Mouse (Mus musculus): ENCODE measurements around the gene Rnf40. TPM values are rescaled to one million over a fixed set of nuclear protein-coding genes. Genes with fewer than 3 reads are reported as not detected.

Gene Rnf40
- total and polyA plus RNA-seq, 3 experiments = 38.2 to 55.8 (median 50.3) TPM

DNA sequence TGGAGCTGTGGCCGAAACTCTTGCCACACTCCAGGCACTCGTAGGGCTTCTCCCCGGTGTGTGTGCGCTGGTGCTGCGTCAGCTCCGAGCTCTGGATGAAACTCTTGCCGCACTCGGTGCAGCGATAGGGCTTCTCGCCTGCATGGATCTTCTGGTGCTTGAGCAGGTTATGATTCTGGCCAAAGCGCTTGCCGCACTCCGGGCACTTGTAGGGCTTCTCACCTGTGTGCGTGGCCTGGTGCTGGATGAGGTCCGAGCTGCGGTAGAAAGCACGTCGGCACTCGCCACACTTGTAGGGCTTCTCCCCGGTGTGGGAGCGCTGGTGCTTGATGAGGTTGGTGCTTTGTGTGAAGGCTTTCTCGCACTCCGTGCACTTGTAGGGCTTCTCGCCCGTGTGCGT lies 23.0 kb downstream of the Rnf40 start:
- no peak for TF ChIP-seq TAL1 (conservative IDR thresholded peaks at IDR 0.05; ENCODE audit: low read depth, low read length)
- TF ChIP-seq GATA2 (IDR thresholded peaks at IDR 0.05; ENCODE audit: borderline replicate concordance, low read depth, low read length) = no peak
- no peak for TF ChIP-seq GATA1 (IDR thresholded peaks at IDR 0.05; ENCODE audit: borderline replicate concordance, low read length)
- no peak for TF ChIP-seq CTCF (IDR thresholded peaks at IDR 0.05; ENCODE audit: low read depth, low read length)
- no peak for TF ChIP-seq POLR2AphosphoS5 (IDR thresholded peaks at IDR 0.05; ENCODE audit: insufficient replicate concordance, low read depth, low read length)
- Histone ChIP-seq H3K9me3 (replicated peaks) (peaks cover 8% of the 10 kb centered on the region), H3K27me3 (ENCODE audit: insufficient read depth, low read length) (peaks cover 24% of the 10 kb centered on the region; the same call in 1 of the 2 replicates), H3K36me3 (replicated peaks) (peaks cover 57% of the 10 kb centered on the region), H3K4me1 (ENCODE audit: insufficient read depth, low read depth, low read length) (peaks cover 17% of the 10 kb centered on the region), H3K4me3 (ENCODE audit: low read depth, low read length) (no peak overlapping the region)
- ATAC-seq (ENCODE audit: extremely low read depth, insufficient number of reproducible peaks, low FRiP score, poor library complexity, severe bottlenecking) (no peak), DNase-seq (ENCODE audit: low spot score) (no peak)

DNA sequence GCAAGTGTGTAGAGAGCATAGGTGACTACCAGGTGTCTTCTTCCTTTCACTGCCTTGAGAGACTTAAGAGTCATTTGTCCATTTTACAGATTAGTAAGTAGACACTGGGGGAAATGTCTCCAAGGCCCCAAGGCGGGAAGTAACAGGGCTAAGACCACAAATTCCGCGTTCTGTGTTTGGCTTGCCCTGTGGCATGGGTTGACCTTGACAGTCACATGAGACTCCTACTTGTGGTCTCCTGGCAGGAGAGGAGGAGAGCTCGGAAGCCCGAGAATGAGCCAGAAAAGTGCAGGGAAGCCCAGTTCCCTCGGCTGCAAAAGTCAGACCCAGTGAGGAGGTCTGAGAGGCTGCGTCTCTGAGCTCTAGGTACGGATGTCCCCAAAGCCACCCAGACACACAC lies 24.9 kb downstream of the Rnf40 start:
- H3K27me3 ChIP-seq (ENCODE audit: insufficient read depth, low read length) = peaks cover 21% of the 10 kb centered on the region; the same call in 1 of the 2 replicates
- H3K36me3 ChIP-seq (replicated peaks) = peaks cover 45% of the 10 kb centered on the region
- no peak overlapping the region for H3K4me3 ChIP-seq (ENCODE audit: low read depth, low read length)
- peaks cover 8% of the 10 kb centered on the region for H3K9me3 ChIP-seq (replicated peaks)
- ATAC-seq (ENCODE audit: extremely low read depth, insufficient number of reproducible peaks, low FRiP score, poor library complexity, severe bottlenecking) = no peak
- H3K4me1 ChIP-seq (ENCODE audit: insufficient read depth, low read depth, low read length) = peaks cover 17% of the 10 kb centered on the region
- DNase-seq (ENCODE audit: low spot score) = no peak
- TF ChIP-seq POLR2AphosphoS5 (IDR thresholded peaks at IDR 0.05; ENCODE audit: insufficient replicate concordance, low read depth, low read length) (no peak), CTCF (IDR thresholded peaks at IDR 0.05; ENCODE audit: low read depth, low read length) (no peak), GATA2 (IDR thresholded peaks at IDR 0.05; ENCODE audit: borderline replicate concordance, low read depth, low read length) (no peak)

DNA sequence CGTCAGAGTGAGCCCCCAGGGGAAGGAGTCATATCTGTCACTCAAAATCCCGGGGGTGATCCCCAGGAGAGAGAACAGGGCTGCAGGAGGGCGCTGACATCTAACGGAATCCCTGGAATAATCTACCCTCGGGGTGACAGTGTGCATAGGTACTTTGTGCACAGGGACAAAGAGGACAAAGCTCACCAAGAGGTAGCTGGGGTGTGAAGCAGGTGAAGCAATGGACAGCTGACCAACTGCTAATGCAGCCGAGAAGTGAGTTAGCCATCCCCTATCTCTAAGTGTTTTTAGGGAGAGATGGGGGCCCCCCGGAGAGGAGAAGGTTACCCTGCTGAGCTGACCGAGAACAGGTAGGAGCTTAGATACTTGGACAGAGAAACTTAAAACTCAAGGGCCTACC lies 25.5 kb downstream of the Rnf40 start:
- DNase-seq (ENCODE audit: low spot score) (no peak), ATAC-seq (ENCODE audit: extremely low read depth, insufficient number of reproducible peaks, low FRiP score, poor library complexity, severe bottlenecking) (no peak)
- H3K9me3 ChIP-seq (replicated peaks) = peaks cover 8% of the 10 kb centered on the region
- H3K4me3 ChIP-seq (ENCODE audit: low read depth, low read length) = peak overlapping the region; percentile 71
- peaks cover 19% of the 10 kb centered on the region; the same call in 1 of the 2 replicates for H3K27me3 ChIP-seq (ENCODE audit: insufficient read depth, low read length)
- peaks cover 39% of the 10 kb centered on the region for H3K36me3 ChIP-seq (replicated peaks)
- no peak for TF ChIP-seq TAL1 (conservative IDR thresholded peaks at IDR 0.05; ENCODE audit: low read depth, low read length)
- no peak for TF ChIP-seq CTCF (IDR thresholded peaks at IDR 0.05; ENCODE audit: low read depth, low read length)
- no peak for TF ChIP-seq GATA1 (IDR thresholded peaks at IDR 0.05; ENCODE audit: borderline replicate concordance, low read length)
- H3K4me1 ChIP-seq (ENCODE audit: insufficient read depth, low read depth, low read length) = peaks cover 17% of the 10 kb centered on the region

DNA sequence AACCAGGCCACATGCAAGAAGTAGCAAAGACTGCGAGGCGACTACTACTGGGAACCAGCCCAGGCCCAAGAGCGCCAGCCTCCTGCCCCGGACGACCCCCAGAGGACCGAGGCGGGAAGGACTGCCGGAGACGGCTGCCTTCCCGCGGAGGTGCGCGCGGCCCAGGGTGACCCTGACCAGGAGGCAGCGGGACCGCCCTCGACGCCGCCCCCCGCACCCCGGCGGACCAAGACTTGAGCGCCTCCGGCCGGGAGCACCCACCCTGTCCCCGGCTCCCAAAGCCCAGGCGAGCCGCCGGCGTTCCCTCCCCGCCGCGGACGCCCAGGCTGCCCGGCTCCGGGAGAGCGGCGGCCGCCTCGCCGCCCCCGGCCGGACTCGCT lies 25.9 kb downstream of the Rnf40 start:
- peak overlapping the region; percentile 71 for H3K4me3 ChIP-seq (ENCODE audit: low read depth, low read length)
- H3K27me3 ChIP-seq (ENCODE audit: insufficient read depth, low read length) = peaks cover 19% of the 10 kb centered on the region; the same call in 1 of the 2 replicates
- H3K9me3 ChIP-seq (replicated peaks) = peaks cover 8% of the 10 kb centered on the region
- H3K4me1 ChIP-seq (ENCODE audit: insufficient read depth, low read depth, low read length) = peaks cover 17% of the 10 kb centered on the region
- peaks cover 35% of the 10 kb centered on the region for H3K36me3 ChIP-seq (replicated peaks)
- no peak for TF ChIP-seq GATA1 (IDR thresholded peaks at IDR 0.05; ENCODE audit: borderline replicate concordance, low read length)
- no peak for TF ChIP-seq CTCF (IDR thresholded peaks at IDR 0.05; ENCODE audit: low read depth, low read length)
- no peak for TF ChIP-seq POLR2AphosphoS5 (IDR thresholded peaks at IDR 0.05; ENCODE audit: insufficient replicate concordance, low read depth, low read length)
- no peak for TF ChIP-seq TAL1 (conservative IDR thresholded peaks at IDR 0.05; ENCODE audit: low read depth, low read length)
- TF ChIP-seq GATA2 (IDR thresholded peaks at IDR 0.05; ENCODE audit: borderline replicate concordance, low read depth, low read length) = no peak
- DNase-seq (ENCODE audit: low spot score) (peak; percentile 56), ATAC-seq (ENCODE audit: extremely low read depth, insufficient number of reproducible peaks, low FRiP score, poor library complexity, severe bottlenecking) (no peak)

DNA sequence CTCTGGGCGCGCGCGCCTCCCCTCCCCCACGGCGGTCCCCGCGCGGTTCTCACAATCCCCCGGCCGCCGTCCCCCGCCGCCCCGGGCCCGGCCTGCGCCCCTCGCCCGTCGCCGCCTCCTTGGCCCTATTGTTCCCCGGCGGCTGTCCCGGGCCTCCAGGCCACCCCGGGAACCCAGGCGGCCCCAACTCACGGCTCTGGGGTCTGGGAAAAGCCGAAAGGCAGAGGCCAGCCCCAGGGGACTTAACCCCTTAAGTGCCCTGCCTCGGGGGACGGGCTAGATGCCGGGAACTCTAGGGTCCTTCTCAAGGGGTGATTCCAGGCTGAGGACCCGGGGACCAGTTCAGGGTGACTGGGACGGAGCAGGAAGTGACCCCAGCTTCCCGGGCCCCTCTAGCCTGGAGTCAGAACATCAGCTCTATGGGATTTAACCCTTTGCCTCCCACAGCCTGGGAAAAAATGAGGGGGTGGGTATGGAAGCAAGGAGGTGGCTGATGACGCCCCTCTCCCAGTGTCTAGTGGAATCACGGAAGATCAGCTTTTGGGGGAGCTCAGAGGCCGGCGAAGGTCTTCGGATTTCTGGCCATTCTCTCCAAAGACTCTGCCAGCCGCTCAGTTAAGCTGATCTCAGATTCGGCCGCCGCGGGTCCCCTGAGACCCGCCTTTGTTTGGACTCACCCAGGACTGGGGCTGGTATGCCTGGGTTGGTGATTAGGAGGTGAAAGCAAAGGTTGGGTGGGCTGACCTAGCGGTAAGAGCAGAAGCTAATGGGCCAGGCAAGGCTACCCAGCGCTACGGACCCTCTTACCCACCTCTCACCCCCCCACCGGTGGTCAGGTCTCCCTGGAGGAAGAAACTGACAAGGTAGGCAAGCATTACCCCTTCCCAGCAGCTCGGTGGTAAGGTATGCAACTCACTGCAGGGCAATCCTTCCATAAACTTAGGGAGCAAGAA lies 26.6 kb downstream of the Rnf40 start, which contains the start of gene Zfp629:
TSS of gene Zfp629 (minus strand) at position 907 of the 953 bp plus-strand sequence.
- no peak; the same call in none of the 2 replicates for ATAC-seq (ENCODE audit: extremely low read depth, insufficient number of reproducible peaks, low FRiP score, poor library complexity, severe bottlenecking)
- H3K27me3 ChIP-seq (ENCODE audit: insufficient read depth, low read length) = peaks cover 19% of the 10 kb centered on the region; the same call in 1 of the 2 replicates
- TF ChIP-seq CTCF (IDR thresholded peaks at IDR 0.05; ENCODE audit: low read depth, low read length) = no peak
- TF ChIP-seq POLR2AphosphoS5 (IDR thresholded peaks at IDR 0.05; ENCODE audit: insufficient replicate concordance, low read depth, low read length) = no peak
- TF ChIP-seq GATA1 (IDR thresholded peaks at IDR 0.05; ENCODE audit: borderline replicate concordance, low read length) = no peak
- no peak for TF ChIP-seq TAL1 (conservative IDR thresholded peaks at IDR 0.05; ENCODE audit: low read depth, low read length)
- TF ChIP-seq GATA2 (IDR thresholded peaks at IDR 0.05; ENCODE audit: borderline replicate concordance, low read depth, low read length) = no peak
- peaks cover 17% of the 10 kb centered on the region for H3K4me1 ChIP-seq (ENCODE audit: insufficient read depth, low read depth, low read length)
- peaks cover 30% of the 10 kb centered on the region for H3K36me3 ChIP-seq (replicated peaks)
- H3K9me3 ChIP-seq (replicated peaks) = peaks cover 8% of the 10 kb centered on the region
- DNase-seq (ENCODE audit: low spot score) = peak; percentile 54
- H3K4me3 ChIP-seq (ENCODE audit: low read depth, low read length) = peak within 1 kb of the TSS; percentile 71

DNA sequence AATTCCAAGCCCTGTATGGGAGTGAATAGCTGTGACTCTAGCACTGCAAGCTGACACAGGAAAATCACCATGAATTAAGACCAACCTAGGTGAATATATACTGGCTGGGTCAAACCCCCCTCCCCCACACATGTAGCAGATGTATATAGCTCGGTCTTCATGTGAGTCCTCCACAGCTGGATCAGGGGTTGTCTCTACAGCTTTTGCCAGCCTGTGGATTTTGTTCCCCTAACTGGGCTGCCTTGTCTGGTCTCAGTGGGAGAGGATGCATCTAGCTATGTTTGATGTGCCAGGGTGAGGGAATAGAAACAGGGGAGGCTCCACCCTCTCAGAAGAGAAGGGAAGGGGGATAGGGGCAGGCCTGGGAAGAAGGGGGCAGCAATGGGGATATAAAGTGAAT lies 27.8 kb downstream of the Rnf40 start:
- peaks cover 8% of the 10 kb centered on the region for H3K9me3 ChIP-seq (replicated peaks)

More for the DNA sequence above, 27.8 kb downstream of the Rnf40 start:
- ATAC-seq (ENCODE audit: extremely low read depth, insufficient number of reproducible peaks, low FRiP score, poor library complexity, severe bottlenecking) (no peak), DNase-seq (ENCODE audit: low spot score) (no peak)
- Histone ChIP-seq H3K4me1 (ENCODE audit: insufficient read depth, low read depth, low read length) (peaks cover 17% of the 10 kb centered on the region), H3K27me3 (ENCODE audit: insufficient read depth, low read length) (peaks cover 9% of the 10 kb centered on the region; the same call in 1 of the 2 replicates), H3K36me3 (replicated peaks) (peaks cover 18% of the 10 kb centered on the region), H3K4me3 (ENCODE audit: low read depth, low read length) (no peak overlapping the region)
- TF ChIP-seq CTCF (IDR thresholded peaks at IDR 0.05; ENCODE audit: low read depth, low read length) (no peak), GATA1 (IDR thresholded peaks at IDR 0.05; ENCODE audit: borderline replicate concordance, low read length) (no peak), GATA2 (IDR thresholded peaks at IDR 0.05; ENCODE audit: borderline replicate concordance, low read depth, low read length) (no peak), POLR2AphosphoS5 (IDR thresholded peaks at IDR 0.05; ENCODE audit: insufficient replicate concordance, low read depth, low read length) (no peak), TAL1 (conservative IDR thresholded peaks at IDR 0.05; ENCODE audit: low read depth, low read length) (no peak)
